Mouse (Mus musculus) hindbrain, embryonic 10.5 days (tissue): ENCODE data around the gene Gm29666. TPM values are rescaled to one million over a fixed set of nuclear protein-coding genes. Genes with fewer than 3 reads are reported as not detected.

Experiments used
- DNase-seq: peaks from one replicate; pipeline ENCODE4 v3.0.0-alpha.2; 2017; ENCODE audit warnings: low spot score
- H3K27ac ChIP-seq: fragments of 300-500 bp; sonication (generic); 2 replicates; pipeline ENCODE4 v1.5.1; 2016; ENCODE audit warnings: mild to moderate bottlenecking, moderate library complexity
- H3K27me3 ChIP-seq: fragments of 300-500 bp; sonication (generic); 2 replicates; pipeline ENCODE4 v1.6.1; 2016; ENCODE audit warnings: mild to moderate bottlenecking; ENCODE audit not compliant: poor library complexity, insufficient read depth, severe bottlenecking
- H3K36me3 ChIP-seq: fragments of 300-500 bp; sonication (generic); 2 replicates; pipeline ENCODE4 v1.6.1; 2016; ENCODE audit warnings: mild to moderate bottlenecking, moderate library complexity
- H3K4me1 ChIP-seq: fragments of 300-500 bp; sonication (generic); replicated peaks from 2 replicates; pipeline ENCODE4 v1.6.1; 2016; ENCODE audit warnings: mild to moderate bottlenecking
- H3K4me3 ChIP-seq: fragments of 300-500 bp; sonication (generic); 2 replicates; pipeline ENCODE4 v1.5.1; 2016; ENCODE audit warnings: mild to moderate bottlenecking, moderate library complexity
- H3K9me3 ChIP-seq: fragments of 300-500 bp; sonication (generic); 2 replicates; pipeline ENCODE4 v1.6.1; 2016; ENCODE audit warnings: mild to moderate bottlenecking, moderate library complexity
- WGBS: fragments of 180-500 bp; shearing (Covaris S2); methylation state at CpG from one replicate; pipeline ENCODE4 v1.1.7; 2016; 5-methylcytosine and 5-hydroxymethylcytosine counted together
- polyA plus RNA-seq: library from polyadenylated mRNA; unstranded; fragments of >200 nt; fragmentation: Nextera tagmentation; extraction: Ambion mirVana; gene quantifications from 2 replicates; pipeline ENCODE4 v1.2.1, GENCODE M21; 2016

The Gm29666 gene
- polyA plus RNA-seq, 1 experiment from 2014 or later = 0.90 TPM

DNA sequence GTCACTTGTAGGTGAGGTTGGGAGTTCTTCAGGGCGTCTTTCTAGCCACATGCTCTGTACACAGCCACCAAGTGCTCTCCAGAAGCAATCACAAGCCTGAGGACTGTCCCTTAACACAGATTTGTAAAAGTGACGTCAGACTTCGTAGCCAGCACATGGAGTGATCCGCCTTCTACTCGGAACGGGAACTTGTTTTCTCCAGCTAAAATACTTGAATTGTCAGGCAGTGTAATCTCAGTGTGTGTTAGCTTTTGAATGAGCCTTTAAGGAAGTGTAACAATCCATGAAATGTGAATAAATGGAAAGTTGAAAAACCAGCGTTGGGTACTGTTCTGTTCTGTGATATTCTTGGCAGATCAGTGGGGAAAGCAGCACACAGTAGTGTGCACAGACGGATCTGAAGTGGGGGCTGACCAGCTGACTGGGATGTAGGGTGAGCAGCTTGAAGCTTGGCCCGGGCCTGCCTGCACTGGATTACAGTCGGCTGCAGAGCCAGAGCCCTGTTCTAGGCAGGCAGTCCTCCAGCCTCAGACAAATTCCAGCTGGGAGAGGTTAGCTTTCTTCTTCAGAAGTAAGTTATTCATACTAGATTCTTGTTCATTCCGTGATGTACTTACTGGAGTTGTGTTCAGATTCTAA lies 22.9 kb upstream of the Gm29666 start:
- Histone ChIP-seq H3K36me3 (peaks cover 77% of the 10 kb centered on the region), H3K9me3 (no peaks in the 10 kb centered on the region), H3K4me3 (no peak overlapping the region), H3K27me3 (no peaks in the 10 kb centered on the region), H3K4me1 (no peaks in the 10 kb centered on the region), H3K27ac (no peak overlapping the region)
- DNase-seq = no peak
- 81% methylated on average over 11 of the region's 11 CpGs for WGBS

DNA sequence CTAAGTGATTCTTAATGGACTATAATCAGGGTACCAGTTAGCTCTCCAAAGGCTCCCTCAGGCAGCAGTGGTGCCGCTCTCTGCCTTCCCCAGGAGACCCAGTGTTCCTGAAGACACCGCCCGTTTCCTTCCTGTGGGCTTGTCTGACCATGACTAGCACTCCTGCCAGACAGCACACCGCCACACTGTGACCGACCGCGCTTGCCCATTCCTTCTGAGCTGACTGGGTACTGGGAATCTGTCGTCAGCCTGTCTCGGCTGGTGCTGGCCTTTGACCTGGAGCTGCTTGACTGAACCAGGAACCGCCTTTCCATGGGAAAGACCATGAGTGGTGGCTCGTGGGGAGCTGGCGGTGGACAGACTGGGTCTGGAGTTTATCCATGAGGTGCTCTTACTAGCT lies 20.3 kb upstream of the Gm29666 start:
- Histone ChIP-seq H3K4me1 (no peaks in the 10 kb centered on the region), H3K4me3 (no peak overlapping the region), H3K27ac (no peak overlapping the region), H3K9me3 (no peaks in the 10 kb centered on the region), H3K36me3 (peaks cover 86% of the 10 kb centered on the region), H3K27me3 (no peaks in the 10 kb centered on the region)
- 54% methylated on average over 12 of the region's 12 CpGs for WGBS
- peak; percentile 30 for DNase-seq

DNA sequence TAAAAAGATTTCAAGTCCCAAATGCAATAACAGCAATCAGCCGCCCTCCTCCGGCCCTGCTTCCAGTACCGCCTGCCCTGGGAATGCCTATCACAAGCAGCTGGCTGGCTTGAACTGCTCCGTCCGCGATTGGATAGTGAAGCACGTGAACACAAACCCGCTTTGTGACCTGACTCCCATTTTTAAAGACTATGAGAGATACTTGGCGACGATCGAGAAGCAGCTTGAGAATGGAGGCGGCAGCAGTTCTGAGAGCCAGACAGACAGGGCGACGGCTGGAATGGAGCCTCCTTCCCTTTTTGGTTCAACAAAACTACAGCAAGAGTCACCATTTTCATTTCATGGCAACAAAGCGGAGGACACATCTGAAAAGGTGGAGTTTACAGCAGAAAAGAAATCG lies 15.1 kb upstream of the Gm29666 start:
- Histone ChIP-seq H3K9me3 (no peaks in the 10 kb centered on the region), H3K27me3 (no peaks in the 10 kb centered on the region), H3K4me3 (no peak overlapping the region), H3K4me1 (no peaks in the 10 kb centered on the region), H3K27ac (no peak overlapping the region), H3K36me3 (peaks cover 100% of the 10 kb centered on the region)
- no peak for DNase-seq
- WGBS = 93% methylated on average over 16 of the region's 16 CpGs

DNA sequence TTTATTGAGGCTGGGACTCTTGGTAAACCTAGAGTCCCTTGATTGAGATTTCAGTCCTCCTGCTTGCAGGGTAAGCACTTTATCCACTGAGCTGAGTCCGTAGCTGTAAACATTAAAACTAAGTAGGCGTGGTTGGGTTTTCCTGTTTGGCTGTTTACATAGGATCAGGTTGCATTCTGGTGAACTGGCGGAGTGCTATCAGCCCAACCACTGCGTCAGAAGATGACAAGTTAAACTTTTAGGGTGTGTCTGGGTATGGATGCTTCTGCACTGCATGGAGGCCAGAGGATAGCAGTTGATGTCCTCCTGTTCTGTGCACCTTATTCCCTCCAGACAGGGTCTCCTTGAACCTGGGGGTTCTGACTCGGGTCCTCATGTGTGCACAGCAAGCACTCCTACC lies 12.5 kb upstream of the Gm29666 start:
- no peaks in the 10 kb centered on the region for H3K4me1 ChIP-seq

DNA sequence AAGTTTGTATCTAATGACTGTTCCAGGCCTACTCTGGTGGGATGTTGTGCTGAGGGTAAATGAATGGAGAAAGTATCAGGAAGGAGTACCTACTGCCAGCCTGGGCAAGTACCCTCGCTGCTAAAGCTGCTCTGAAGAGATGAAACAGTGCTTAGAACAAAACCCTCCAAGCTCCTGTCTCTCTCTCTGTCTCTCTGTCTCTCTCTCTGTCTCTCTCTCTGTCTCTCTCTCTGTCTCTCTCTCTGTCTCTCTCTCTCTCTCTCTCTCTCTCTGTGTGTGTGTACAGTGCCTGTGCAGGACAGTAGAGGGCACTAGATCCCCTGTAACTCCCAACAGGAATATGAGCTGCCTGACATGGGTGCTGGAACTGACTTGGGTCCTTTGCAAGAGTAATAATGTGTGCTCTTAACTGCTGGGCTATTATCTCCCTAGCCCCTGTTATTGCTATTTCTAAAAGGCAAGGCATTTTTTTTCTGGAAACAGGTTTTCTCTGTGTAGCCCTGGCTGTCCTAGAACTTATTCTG lies 5.7 kb upstream of the Gm29666 start:
- H3K36me3 ChIP-seq = peaks cover 40% of the 10 kb centered on the region
- H3K27ac ChIP-seq = no peak overlapping the region
- no peaks in the 10 kb centered on the region for H3K27me3 ChIP-seq
- peak overlapping the region; percentile 98; the same call in 1 of the 2 replicates for H3K4me3 ChIP-seq
- peak; percentile 19 for DNase-seq
- 88% methylated on average over 1 of the region's 1 CpGs for WGBS
- peaks cover 37% of the 10 kb centered on the region for H3K4me1 ChIP-seq
- no peaks in the 10 kb centered on the region for H3K9me3 ChIP-seq

More for the DNA sequence above, 12.5 kb upstream of the Gm29666 start:
- no peak overlapping the region for H3K4me3 ChIP-seq
- no peaks in the 10 kb centered on the region for H3K9me3 ChIP-seq
- 73% methylated on average over 5 of the region's 5 CpGs for WGBS
- peaks cover 100% of the 10 kb centered on the region for H3K36me3 ChIP-seq
- no peaks in the 10 kb centered on the region for H3K27me3 ChIP-seq
- no peak overlapping the region for H3K27ac ChIP-seq
- DNase-seq = no peak

DNA sequence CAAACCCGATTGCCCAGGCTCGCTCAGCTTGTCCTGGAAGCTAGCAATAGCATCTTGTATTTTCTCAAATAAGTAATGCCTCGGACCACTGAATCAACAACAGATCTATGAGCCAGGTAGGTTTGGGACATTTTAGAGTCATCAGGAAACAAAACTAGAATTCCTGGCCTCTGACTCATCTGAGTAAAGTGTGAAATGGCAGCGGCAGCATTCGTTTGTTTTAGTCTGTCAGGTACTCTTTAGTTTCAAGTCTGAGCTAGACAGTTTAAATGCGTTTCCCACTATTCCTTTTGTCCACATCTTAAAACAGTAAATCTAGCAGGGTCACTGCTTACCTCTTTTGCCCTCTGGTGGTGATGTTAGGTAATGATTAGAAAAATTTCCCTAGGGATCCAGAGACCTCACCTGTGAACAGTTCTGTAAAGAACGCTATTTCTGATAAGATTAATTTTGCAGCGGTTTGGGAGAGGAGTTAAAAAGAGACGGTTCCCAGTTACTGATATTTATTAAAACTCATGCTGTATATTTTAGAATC lies 5.0 kb upstream of the Gm29666 start:
- H3K9me3 ChIP-seq = no peaks in the 10 kb centered on the region
- H3K4me1 ChIP-seq = peaks cover 37% of the 10 kb centered on the region
- H3K36me3 ChIP-seq = peaks cover 33% of the 10 kb centered on the region
- DNase-seq = peak; percentile 12
- H3K27ac ChIP-seq = no peak overlapping the region
- 26% methylated on average over 9 of the region's 9 CpGs for WGBS
- no peaks in the 10 kb centered on the region for H3K27me3 ChIP-seq
- H3K4me3 ChIP-seq = peak overlapping the region; percentile 98

DNA sequence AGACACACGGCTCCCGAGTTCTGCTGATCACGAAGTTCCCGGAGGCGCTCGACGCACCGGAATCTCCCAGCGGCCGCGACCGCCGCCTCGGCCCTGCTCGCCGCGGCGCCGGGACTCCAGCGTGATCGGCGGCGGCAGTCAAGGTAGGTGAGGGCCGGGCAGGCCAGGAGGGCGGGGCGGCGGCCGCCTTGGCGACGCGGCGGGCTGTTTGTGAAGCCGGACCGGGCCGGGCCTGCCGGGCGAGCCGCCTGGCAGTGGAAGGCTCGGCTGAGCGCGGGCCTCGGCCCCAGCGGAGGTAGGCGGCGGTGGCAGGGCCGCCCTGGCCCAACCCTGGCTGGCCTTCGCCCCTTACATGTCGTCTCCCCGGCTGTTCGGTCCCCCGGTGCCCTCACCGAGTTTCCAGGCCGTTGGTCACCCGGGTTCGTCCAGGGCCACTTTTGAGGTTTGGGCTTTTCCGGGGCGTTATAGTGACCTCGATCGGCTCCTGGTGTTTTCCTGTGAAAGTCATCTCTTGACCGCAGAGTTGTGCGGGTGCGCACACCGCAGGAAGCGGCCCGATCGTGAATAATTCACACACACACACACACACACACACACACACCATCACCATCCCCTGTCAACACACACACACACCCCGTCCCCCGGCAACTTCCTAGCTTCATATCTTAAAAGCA lies 3.8 kb upstream of the Gm29666 start:
- Histone ChIP-seq H3K27me3 (no peaks in the 10 kb centered on the region), H3K36me3 (peaks cover 27% of the 10 kb centered on the region), H3K4me3 (peak overlapping the region; percentile 98), H3K27ac (peak overlapping the region; percentile 97), H3K4me1 (peaks cover 37% of the 10 kb centered on the region), H3K9me3 (no peaks in the 10 kb centered on the region)
- under 1% methylated on average over 68 of the region's 68 CpGs for WGBS
- no peak for DNase-seq

DNA sequence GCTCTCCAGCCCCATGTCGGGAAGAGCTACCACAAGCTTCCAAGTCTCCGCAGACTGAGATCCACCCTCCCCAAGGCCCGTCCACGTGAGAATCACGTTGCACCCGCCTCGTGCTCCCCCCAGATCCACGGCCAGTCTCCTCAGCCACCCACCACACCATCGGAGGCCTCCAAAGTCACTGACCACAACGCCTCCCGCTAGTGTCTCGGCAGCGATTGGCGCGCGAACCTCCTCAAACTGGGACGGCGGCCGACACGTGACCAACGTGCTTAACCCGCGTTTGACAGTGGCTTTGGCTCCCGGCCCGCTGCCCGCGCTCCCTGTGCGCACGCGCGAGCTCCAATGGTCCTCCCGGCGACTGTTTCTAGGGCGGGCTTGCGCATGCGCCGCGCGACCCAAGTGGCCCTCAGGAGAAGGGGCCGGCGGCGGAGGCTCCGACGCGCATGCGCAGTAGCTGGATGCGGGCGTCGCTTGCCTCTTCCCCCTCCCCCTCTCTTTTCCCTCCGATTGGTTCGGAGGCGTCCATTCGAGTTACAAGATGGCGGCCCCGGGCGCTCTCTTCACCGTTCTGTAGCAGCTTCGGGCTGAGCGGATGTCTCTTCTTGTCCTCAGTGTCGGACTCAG lies 3.2 kb upstream of the Gm29666 start, which contains the start of gene Nup50:
Nup50 (plus strand) TSS at position 528 of the 624 bp plus-strand sequence.
- WGBS = under 1% methylated on average over 60 of the region's 60 CpGs
- Histone ChIP-seq H3K36me3 (peaks cover 20% of the 10 kb centered on the region), H3K4me3 (peak within 1 kb of the TSS; percentile 98), H3K9me3 (no peaks in the 10 kb centered on the region), H3K27ac (peak within 1 kb of the TSS; percentile 97), H3K4me1 (peaks cover 37% of the 10 kb centered on the region), H3K27me3 (no peaks in the 10 kb centered on the region)
- peak; percentile 100 for DNase-seq

DNA sequence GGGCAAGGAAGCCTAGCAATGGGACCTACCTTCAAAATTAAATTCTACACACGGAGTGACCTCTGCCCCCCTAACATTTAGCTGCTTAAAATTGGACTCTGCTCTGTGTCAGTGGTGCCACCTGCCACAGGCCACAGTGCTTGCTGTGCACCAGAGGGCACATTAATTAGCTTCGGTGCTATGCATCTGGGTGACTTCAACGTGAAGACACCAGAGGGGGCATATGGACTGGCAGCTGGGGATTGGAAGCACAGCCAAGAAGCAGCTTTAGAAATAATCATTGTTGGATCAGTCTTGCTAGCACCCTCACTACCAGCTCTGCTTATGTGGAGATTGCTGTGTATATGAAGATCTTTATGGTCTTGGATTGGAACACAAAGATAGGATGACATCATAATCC lies 6.6 kb downstream of the Gm29666 start:
- no peak for DNase-seq
- no peak overlapping the region for H3K27ac ChIP-seq
- WGBS = 92% methylated on average over 3 of the region's 3 CpGs

DNA sequence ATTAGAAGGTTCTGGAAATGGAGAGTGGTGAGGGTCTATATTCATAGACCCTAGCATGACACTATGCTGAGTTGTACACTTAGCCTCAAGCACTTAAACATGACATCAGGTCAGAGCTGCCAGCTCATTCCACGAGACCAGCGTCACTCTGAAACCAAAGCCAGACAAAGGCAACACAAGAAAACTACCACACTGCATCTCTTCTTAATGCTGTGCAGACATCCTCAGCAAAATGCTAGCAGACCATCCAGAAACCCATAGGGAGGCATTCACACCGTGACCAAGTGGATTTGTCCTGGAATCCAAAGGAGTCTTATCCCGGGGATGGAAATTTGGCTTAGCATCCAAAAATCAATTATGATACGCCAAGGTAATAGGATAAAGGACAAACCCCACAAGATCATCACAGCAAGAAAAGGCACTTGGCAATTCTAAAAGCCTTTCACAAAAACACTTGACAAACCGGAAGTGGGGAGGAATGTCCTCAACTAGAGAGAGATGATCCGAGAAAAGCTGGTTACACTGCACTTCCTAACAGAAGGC lies 15.9 kb downstream of the Gm29666 start:
- Histone ChIP-seq H3K4me3 (no peak overlapping the region), H3K27me3 (no peaks in the 10 kb centered on the region), H3K27ac (no peak overlapping the region), H3K9me3 (no peaks in the 10 kb centered on the region), H3K4me1 (no peaks in the 10 kb centered on the region), H3K36me3 (no peaks in the 10 kb centered on the region)
- 68% methylated on average over 7 of the region's 7 CpGs for WGBS
- DNase-seq = no peak

More for the DNA sequence above, 6.6 kb downstream of the Gm29666 start:
- Histone ChIP-seq H3K4me1 (no peaks in the 10 kb centered on the region), H3K9me3 (peaks cover 5% of the 10 kb centered on the region), H3K4me3 (no peak overlapping the region), H3K27me3 (no peaks in the 10 kb centered on the region), H3K36me3 (peaks cover 27% of the 10 kb centered on the region)

DNA sequence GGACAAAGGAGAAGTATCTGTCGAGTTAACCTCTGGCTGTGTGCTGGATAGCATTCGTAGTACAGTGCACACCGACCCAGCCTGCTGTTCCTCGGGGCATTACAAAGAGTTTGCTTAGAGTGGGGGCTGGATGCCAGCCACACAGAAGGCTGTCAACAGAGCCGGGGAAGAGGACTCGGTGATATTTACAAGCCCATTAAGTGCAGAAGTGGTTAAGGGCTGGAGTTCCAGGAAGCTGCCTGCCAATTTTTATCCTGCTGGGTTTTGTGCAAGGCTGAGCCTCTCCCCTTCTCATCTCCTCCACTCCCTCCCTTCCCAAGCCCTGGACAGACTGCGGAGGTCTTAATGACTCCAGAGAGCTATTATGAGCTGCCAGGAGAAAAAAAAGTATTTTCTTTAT lies 21.8 kb downstream of the Gm29666 start:
- WGBS = 68% methylated on average over 7 of the region's 7 CpGs
- DNase-seq = no peak
- no peaks in the 10 kb centered on the region for H3K36me3 ChIP-seq
- H3K9me3 ChIP-seq = peaks cover 6% of the 10 kb centered on the region; the same call in 1 of the 2 replicates
- H3K27me3 ChIP-seq = no peaks in the 10 kb centered on the region
- H3K27ac ChIP-seq = no peak overlapping the region
- no peak overlapping the region for H3K4me3 ChIP-seq
- H3K4me1 ChIP-seq = 0 out of 2 replicates have a peak, but pooled peaks cover 3% of the 10 kb centered on the region

DNA sequence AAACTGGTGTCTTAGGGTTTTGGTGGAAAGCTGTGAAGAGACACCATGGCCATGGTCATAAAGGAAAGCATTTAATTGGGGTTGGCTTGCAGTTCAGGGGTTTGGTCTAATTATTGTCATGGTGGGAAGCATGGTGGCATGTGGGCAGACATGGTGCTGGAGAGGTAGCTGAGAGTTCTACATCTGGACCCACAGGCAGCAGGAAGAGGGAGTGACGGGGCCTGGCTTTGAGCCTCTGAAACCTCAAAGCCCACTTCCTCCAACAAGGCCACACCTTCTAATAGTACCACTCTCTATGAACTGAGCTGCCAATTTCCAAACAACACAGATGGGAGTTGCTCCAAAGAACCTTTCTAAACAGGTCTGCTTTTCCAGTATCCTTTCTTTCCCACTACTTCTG lies 23.2 kb downstream of the Gm29666 start:
- WGBS = 86% methylated on average over 1 of the region's 1 CpGs
- no peak for DNase-seq
- H3K27ac ChIP-seq = no peak overlapping the region
- H3K36me3 ChIP-seq = no peaks in the 10 kb centered on the region
- peaks cover 6% of the 10 kb centered on the region; the same call in 1 of the 2 replicates for H3K9me3 ChIP-seq
- H3K4me1 ChIP-seq = peaks cover 3% of the 10 kb centered on the region; the same call in 1 of the 2 replicates
- H3K4me3 ChIP-seq = no peak overlapping the region
- no peaks in the 10 kb centered on the region for H3K27me3 ChIP-seq
